Mouse (Mus musculus) CH12.LX (cell line): ENCODE results near the gene Camp. TPM values are rescaled to one million over a fixed set of nuclear protein-coding genes. Genes with fewer than 3 reads are reported as not detected.

Source experiments
- DNase-seq: peaks from one replicate; pipeline ENCODE4 v3.0.0-alpha.2; 2013; ENCODE audit errors: extremely low read depth
- H3K27ac ChIP-seq: 2 replicates; pipeline ENCODE4 v1.5.1; 2012; ENCODE audit warnings: low read depth, mild to moderate bottlenecking, control low read depth, moderate library complexity; ENCODE audit not compliant: insufficient read depth
- H3K27me3 ChIP-seq: replicated peaks from 2 replicates; pipeline ENCODE3; 2012; ENCODE audit warnings: inconsistent platforms
- H3K36me3 ChIP-seq, 2 experiments: replicated peaks in 1 of 2; 2 replicates each; pipeline versions ENCODE3 to v1.6.1; 2012; ENCODE audit warnings: inconsistent platforms in 1 of 2, low read length in 1 of 2, mild to moderate bottlenecking in 1 of 2, mixed read lengths in 1 of 2, moderate library complexity in 1 of 2; ENCODE audit not compliant: control insufficient read depth in 1 of 2, insufficient read depth in 1 of 2
- H3K4me1 ChIP-seq, 2 experiments: 2 replicates each; pipeline ENCODE4 v1.6.1; 2012; ENCODE audit warnings: inconsistent platforms in 1 of 2, moderate library complexity in 1 of 2; ENCODE audit not compliant: insufficient read depth in 2 of 2, control insufficient read depth in 1 of 2
- H3K4me2 ChIP-seq: 2 replicates; pipeline ENCODE4 v1.6.1; 2012; ENCODE audit warnings: low read depth, mild to moderate bottlenecking, control low read depth; ENCODE audit not compliant: poor library complexity, insufficient read depth, severe bottlenecking
- H3K4me3 ChIP-seq, 3 experiments: fragments of 150-350 bp in 1 of 3; sonication (generic) in 1 of 3; replicated peaks in 1 of 3; 2 replicates each; pipeline versions ENCODE3 to v1.5.1; 2011 to 2012; ENCODE audit warnings: low read depth in 2 of 3, low read length in 2 of 3, mild to moderate bottlenecking in 2 of 3, moderate library complexity in 2 of 3, control low read depth in 1 of 3, improper control_type of control experiment in 1 of 3, inconsistent platforms in 1 of 3, mixed read lengths in 1 of 3; ENCODE audit not compliant: poor library complexity in 1 of 3
- H3K79me2 ChIP-seq: replicated peaks from 2 replicates; pipeline ENCODE4 v1.6.1; 2012; ENCODE audit warnings: mild to moderate bottlenecking, moderate library complexity; ENCODE audit not compliant: control insufficient read depth, poor library complexity, insufficient read depth, severe bottlenecking; ENCODE audit errors: extremely low read depth
- H3K9ac ChIP-seq: 2 replicates; pipeline ENCODE4 v1.6.1; 2012; ENCODE audit warnings: low read depth, mild to moderate bottlenecking, control low read depth, moderate library complexity; ENCODE audit not compliant: insufficient read depth
- H3K9me3 ChIP-seq: replicated peaks from 2 replicates; pipeline ENCODE3; 2012; ENCODE audit warnings: low read length, inconsistent platforms, mixed read lengths
- BHLHE40 ChIP-seq: IDR thresholded peaks from 2 replicates; pipeline ENCODE4 v1.6.1; 2011; ENCODE audit warnings: mild to moderate bottlenecking, low read depth, low read length, improper control_type of control experiment
- CHD1 ChIP-seq: IDR thresholded peaks from 2 replicates; pipeline ENCODE4 v1.6.1; 2012; ENCODE audit warnings: low read depth, low read length, improper control_type of control experiment, inconsistent platforms
- CHD2 ChIP-seq: IDR thresholded peaks from 2 replicates; pipeline ENCODE4 v1.6.1; 2011; ENCODE audit warnings: low read length, improper control_type of control experiment
- CTCF ChIP-seq, 2 experiments: IDR thresholded peaks in 1 of 2; conservative IDR thresholded peaks in 1 of 2; 2 replicates each; pipeline ENCODE4 v1.5.1; 2011 to 2012; ENCODE audit warnings: low read depth in 2 of 2, low read length in 2 of 2, improper control_type of control experiment in 1 of 2, inconsistent platforms in 1 of 2, mild to moderate bottlenecking in 1 of 2, moderate library complexity in 1 of 2
- E2F4 ChIP-seq: IDR thresholded peaks from 2 replicates; pipeline ENCODE4 v1.6.1; 2011; ENCODE audit warnings: low read depth, low read length, improper control_type of control experiment; ENCODE audit not compliant: insufficient replicate concordance
- ELF1 ChIP-seq: IDR thresholded peaks from 2 replicates; pipeline ENCODE4 v1.6.1; 2014; ENCODE audit warnings: low read depth, mild to moderate bottlenecking, inconsistent platforms, low read length, improper control_type of control experiment
- EP300 ChIP-seq: IDR thresholded peaks from 2 replicates; pipeline ENCODE4 v1.6.1; 2011; ENCODE audit warnings: low read length, improper control_type of control experiment
- ETS1 ChIP-seq: conservative IDR thresholded peaks from 2 replicates; pipeline ENCODE4 v1.6.1; 2012; ENCODE audit warnings: low read depth, mild to moderate bottlenecking, inconsistent platforms, low read length, improper control_type of control experiment, moderate library complexity
- GABPA ChIP-seq: IDR thresholded peaks from 2 replicates; pipeline ENCODE4 v1.6.1; 2012; ENCODE audit warnings: low read depth, low read length, improper control_type of control experiment, inconsistent platforms; ENCODE audit not compliant: insufficient replicate concordance
- HCFC1 ChIP-seq: IDR thresholded peaks from 2 replicates; pipeline ENCODE4 v1.6.1; 2012; ENCODE audit warnings: low read depth, mild to moderate bottlenecking, inconsistent platforms, low read length, improper control_type of control experiment
- IRF4 ChIP-seq: IDR thresholded peaks from 2 replicates; pipeline ENCODE4 v1.6.1; 2014; ENCODE audit warnings: low read depth, mild to moderate bottlenecking, inconsistent platforms, low read length, improper control_type of control experiment
- JUN ChIP-seq: IDR thresholded peaks from 2 replicates; pipeline ENCODE4 v1.6.1; 2011; ENCODE audit warnings: low read depth, mild to moderate bottlenecking, low read length, improper control_type of control experiment, moderate library complexity; ENCODE audit not compliant: insufficient read depth
- JUND ChIP-seq: conservative IDR thresholded peaks from 2 replicates; pipeline ENCODE4 v1.6.1; 2011; ENCODE audit warnings: low read depth, low read length, improper control_type of control experiment
- KAT2A ChIP-seq: IDR thresholded peaks from 2 replicates; pipeline ENCODE4 v1.6.1; 2012; ENCODE audit warnings: low read length, improper control_type of control experiment, inconsistent platforms; ENCODE audit not compliant: insufficient replicate concordance
- MAFK ChIP-seq: IDR thresholded peaks from 2 replicates; pipeline ENCODE4 v1.6.1; 2011; ENCODE audit warnings: low read length, improper control_type of control experiment; ENCODE audit not compliant: insufficient replicate concordance
- MAX ChIP-seq: IDR thresholded peaks from 2 replicates; pipeline ENCODE4 v1.6.1; 2011; ENCODE audit warnings: low read length, improper control_type of control experiment
- MAZ ChIP-seq: IDR thresholded peaks from 2 replicates; pipeline ENCODE4 v1.6.1; 2012; ENCODE audit warnings: low read depth, mild to moderate bottlenecking, inconsistent platforms, low read length, improper control_type of control experiment, moderate library complexity
- MEF2A ChIP-seq: IDR thresholded peaks from 2 replicates; pipeline ENCODE4 v1.6.1; 2014; ENCODE audit warnings: low read depth, mild to moderate bottlenecking, inconsistent platforms, low read length, improper control_type of control experiment, borderline replicate concordance
- MXI1 ChIP-seq: IDR thresholded peaks from 2 replicates; pipeline ENCODE4 v1.6.1; 2011; ENCODE audit warnings: mild to moderate bottlenecking, low read depth, low read length, improper control_type of control experiment
- MYC ChIP-seq: IDR thresholded peaks from 2 replicates; pipeline ENCODE4 v1.6.1; 2011; ENCODE audit warnings: low read depth, mild to moderate bottlenecking, improper control_type of control experiment, low read length
- NELFE ChIP-seq: IDR thresholded peaks from 2 replicates; pipeline ENCODE4 v1.6.1; 2011; ENCODE audit warnings: low read depth, low read length, improper control_type of control experiment
- NRF1 ChIP-seq: IDR thresholded peaks from 2 replicates; pipeline ENCODE4 v1.6.1; 2014; ENCODE audit warnings: low read depth, mild to moderate bottlenecking, inconsistent platforms, low read length, improper control_type of control experiment, moderate library complexity
- PAX5 ChIP-seq: IDR thresholded peaks from 2 replicates; pipeline ENCODE4 v1.6.1; 2012; ENCODE audit warnings: low read length, inconsistent platforms, mixed read lengths
- POLR2A ChIP-seq: IDR thresholded peaks from 2 replicates; pipeline ENCODE4 v1.6.1; 2011; ENCODE audit warnings: low read depth, mild to moderate bottlenecking, improper control_type of control experiment, low read length
- RAD21 ChIP-seq: IDR thresholded peaks from 2 replicates; pipeline ENCODE4 v1.6.1; 2011; ENCODE audit warnings: low read depth, mild to moderate bottlenecking, low read length, improper control_type of control experiment, moderate library complexity
- RCOR1 ChIP-seq: conservative IDR thresholded peaks from 2 replicates; pipeline ENCODE4 v1.6.1; 2012; ENCODE audit warnings: low read depth, mild to moderate bottlenecking, inconsistent platforms, low read length, improper control_type of control experiment
- SIN3A ChIP-seq: IDR thresholded peaks from 2 replicates; pipeline ENCODE4 v1.6.1; 2012; ENCODE audit warnings: low read length, improper control_type of control experiment, inconsistent platforms
- SMC3 ChIP-seq: IDR thresholded peaks from 2 replicates; pipeline ENCODE4 v1.6.1; 2011; ENCODE audit warnings: low read depth, low read length, improper control_type of control experiment
- TBP ChIP-seq: conservative IDR thresholded peaks from 2 replicates; pipeline ENCODE4 v1.6.1; 2011; ENCODE audit warnings: low read depth, low read length, improper control_type of control experiment
- TCF12 ChIP-seq: IDR thresholded peaks from 2 replicates; pipeline ENCODE4 v1.6.1; 2014; ENCODE audit warnings: low read depth, mild to moderate bottlenecking, inconsistent platforms, low read length, improper control_type of control experiment
- UBTF ChIP-seq: IDR thresholded peaks from 2 replicates; pipeline ENCODE4 v1.6.1; 2012; ENCODE audit warnings: low read depth, mild to moderate bottlenecking, inconsistent platforms, low read length, improper control_type of control experiment, moderate library complexity
- USF1 ChIP-seq: IDR thresholded peaks from 2 replicates; pipeline ENCODE4 v1.6.1; 2014; ENCODE audit warnings: low read depth, mild to moderate bottlenecking, inconsistent platforms, low read length, improper control_type of control experiment
- USF2 ChIP-seq: conservative IDR thresholded peaks from 2 replicates; pipeline ENCODE4 v1.6.1; 2011; ENCODE audit warnings: low read depth, low read length, improper control_type of control experiment
- ZC3H11A ChIP-seq: IDR thresholded peaks from 2 replicates; pipeline ENCODE4 v1.6.1; 2012; ENCODE audit warnings: low read depth, mild to moderate bottlenecking, inconsistent platforms, low read length, improper control_type of control experiment
- ZKSCAN1 ChIP-seq: IDR thresholded peaks from 2 replicates; pipeline ENCODE4 v1.6.1; 2012; ENCODE audit warnings: low read depth, inconsistent platforms, low read length, improper control_type of control experiment, borderline replicate concordance
- ZMIZ1 ChIP-seq: IDR thresholded peaks from 2 replicates; pipeline ENCODE4 v1.6.1; 2012; ENCODE audit warnings: low read depth, mild to moderate bottlenecking, inconsistent platforms, low read length, improper control_type of control experiment
- ZNF384 ChIP-seq: IDR thresholded peaks from 2 replicates; pipeline ENCODE4 v1.6.1; 2012; ENCODE audit warnings: low read depth, low read length, improper control_type of control experiment, inconsistent platforms
- dilution Hi-C: fragments of 300-500 bp; cut with MboI; formaldehyde crosslinking; loops from 2 replicates; pipeline ENCODE4 v1.14.3; 2020; ENCODE audit warnings: low sequenced_read_pairs; ENCODE audit not compliant: extremely low pct_unique_long_range_greater_than_20kb, extremely low pct_ligation_motif_present
- in situ Hi-C: fragments of 300-500 bp; cut with MboI; formaldehyde crosslinking; loops from 3 replicates; pipeline ENCODE4 v1.14.3; 2019; ENCODE audit warnings: low sequenced_read_pairs, low pct_ligation_motif_present, low pct_unique_long_range_greater_than_20kb, mixed read lengths
- polyA plus RNA-seq: library from polyadenylated mRNA; unstranded; fragments of >175 nt; gene quantifications from 2 replicates; pipeline ENCODE4 v1.2.1, GENCODE M21; 2012; ENCODE audit warnings: low read depth; ENCODE audit not compliant: insufficient read length
- total RNA-seq, 2 experiments: library from RNA; depleted of rRNA; stranded (reverse); fragments of 300-350 nt in 1 of 2; fragments of >200 nt in 1 of 2; gene quantifications; 2 replicates each; pipeline ENCODE4 v1.2.3; 2012 to 2014

Camp gene
- total and polyA plus RNA-seq, 3 experiments: not detected

GRCm38 (mm10) chr9:109874797-109875691 lies 25.6 kb upstream of the Camp start, which contains the start of gene Cdc25a:
Cdc25a (plus strand) TSS chr9:109875579.
- peaks cover 16 to 26% of the 10 kb centered on the region in 2 experiments for H3K36me3 ChIP-seq
- H3K4me1 ChIP-seq: peaks cover 5 to 35% of the 10 kb centered on the region in 2 experiments; a peak in 3 of 4 replicates
- DNase-seq: peak; percentile 99
- H3K4me3 ChIP-seq: peak within 1 kb of the TSS; percentile 87 to 97 (median 92)
- H3K4me2 ChIP-seq: peak within 1 kb of the TSS; percentile 95
- H3K27ac ChIP-seq: peak within 1 kb of the TSS; percentile 17
- peaks cover 39% of the 10 kb centered on the region for H3K79me2 ChIP-seq
- H3K9ac ChIP-seq: peak within 1 kb of the TSS; percentile 90
- dilution Hi-C loops: no loop called here
- in situ Hi-C loops: loop anchor here (25.0 kb wide), 1 partner anchor 188 kb away; no protein-coding TSS in a partner anchor
- H3K27me3 ChIP-seq: no peaks in the 10 kb centered on the region
- H3K9me3 ChIP-seq: no peaks in the 10 kb centered on the region
- TF ChIP-seq BHLHE40 (no peak; the same call in 1 of the 2 replicates), TCF12 (peak; percentile 90), USF1 (peak; percentile 56), GABPA (peak; percentile 69; the same call in 1 of the 2 replicates), ZNF384 (peak; percentile 99), ZC3H11A (no peak), MXI1 (peak; percentile 35; the same call in 1 of the 2 replicates), E2F4 (peak; percentile 97), CHD1 (no peak), POLR2A (peak; percentile 98), CTCF (conservative IDR thresholded peaks at IDR 0.05 in 1 of 2, IDR thresholded peaks at IDR 0.05 in 1 of 2; ENCODE audit: low read depth in 2 of 2, low read length in 2 of 2) (peak in 1 of 2 experiments; percentile 80; a peak in 2 of 4 replicates), MAZ (peak; percentile 99), USF2 (peak; percentile 33; the same call in 1 of the 2 replicates), JUND (peak; percentile 43; the same call in 1 of the 2 replicates), JUN (no peak; the same call in 1 of the 2 replicates), SMC3 (no peak), RCOR1 (no peak), ELF1 (peak; percentile 86), MAFK (no peak), NELFE (peak; percentile 95), SIN3A (peak; percentile 81), NRF1 (peak; percentile 30; the same call in 1 of the 2 replicates), TBP (peak; percentile 89), IRF4 (peak; percentile 85), CHD2 (peak; percentile 85), HCFC1 (peak; percentile 96), MYC (peak; percentile 85), EP300 (no peak), PAX5 (no peak), RAD21 (no peak; the same call in 1 of the 2 replicates), ETS1 (no peak), ZMIZ1 (peak; percentile 89), MAX (peak; percentile 80), MEF2A (peak; percentile 74), UBTF (no peak), ZKSCAN1 (no peak), KAT2A (peak; percentile 95; the same call in 1 of the 2 replicates)
